Mouse (Mus musculus): ENCODE data around the gene Rrp1b. TPM values are rescaled to one million over a fixed set of nuclear protein-coding genes. Genes with fewer than 3 reads are reported as not detected.

Rrp1b gene
- total and polyA plus RNA-seq, 3 experiments = 78.6 to 84.1 TPM; not detected in 1

- Histone ChIP-seq H3K27ac (ENCODE audit: control insufficient read depth, low read depth, low read length) (peak overlapping the region; percentile 48), H3K36me3 (ENCODE audit: control insufficient read depth in 1 of 2, insufficient read depth in 2 of 2, low read length in 2 of 2) (peaks cover 11 to 34% of the 10 kb centered on the region in 2 experiments), H3K4me1 (ENCODE audit: control insufficient read depth in 1 of 2, insufficient read depth in 2 of 2, low read length in 2 of 2) (peaks cover 2 to 26% of the 10 kb centered on the region in 2 experiments; a peak in 3 of 4 replicates), H3K9ac (ENCODE audit: control insufficient read depth, low read depth, low read length, poor library complexity, severe bottlenecking) (peak overlapping the region; percentile 94), H3K4me3 (ENCODE audit: control insufficient read depth in 1 of 2, insufficient read depth in 1 of 2, low read depth in 2 of 2, low read length in 2 of 2) (peak overlapping the region; percentile 83 to 93), H3K27me3 (ENCODE audit: control insufficient read depth in 1 of 2, insufficient read depth in 2 of 2, low read length in 2 of 2) (no peaks in the 10 kb centered on the region; a peak in 1 of 4 replicates), H3K79me2 (ENCODE audit: control insufficient read depth, insufficient read depth, low read length, poor library complexity) (peaks cover 56% of the 10 kb centered on the region), H3K9me3 (replicated peaks; ENCODE audit: insufficient read depth, low read length) (no peaks in the 10 kb centered on the region)
- DNase-seq (ENCODE audit: low read depth, low spot score) = peak; percentile 55
- TF ChIP-seq POLR2A (IDR thresholded peaks at IDR 0.05; ENCODE audit: control insufficient read depth in 1 of 2, insufficient read depth in 1 of 2, low read depth in 1 of 2, low read length in 2 of 2, poor library complexity in 1 of 2) (peak in 1 of 2 experiments; percentile 17; a peak in 3 of 4 replicates), CHD1 (IDR thresholded peaks at IDR 0.05; ENCODE audit: low read depth, low read length) (no peak), RCOR1 (IDR thresholded peaks at IDR 0.05; ENCODE audit: low read depth, low read length) (no peak), CHD2 (IDR thresholded peaks at IDR 0.05; ENCODE audit: low read length) (no peak), ZNF384 (IDR thresholded peaks at IDR 0.05; ENCODE audit: low read depth, low read length) (no peak), MYC (IDR thresholded peaks at IDR 0.05; ENCODE audit: low read depth, low read length) (peak; percentile 88), SMC3 (IDR thresholded peaks at IDR 0.05; ENCODE audit: low read depth, low read length) (no peak), RAD21 (IDR thresholded peaks at IDR 0.05; ENCODE audit: low read depth, low read length) (no peak), KAT2A (conservative IDR thresholded peaks at IDR 0.05; ENCODE audit: low read depth, low read length) (no peak), EP300 (IDR thresholded peaks at IDR 0.05; ENCODE audit: low read depth in 1 of 2, low read length in 2 of 2) (no peak), MAFK (IDR thresholded peaks at IDR 0.05; ENCODE audit: borderline replicate concordance, low read depth, low read length) (no peak), MYB (IDR thresholded peaks at IDR 0.05; ENCODE audit: low read depth, low read length) (no peak), GATA1 (IDR thresholded peaks at IDR 0.05; ENCODE audit: low read depth, low read length) (no peak), MAX (IDR thresholded peaks at IDR 0.05; ENCODE audit: low read length) (peak; percentile 85), TBP (IDR thresholded peaks at IDR 0.05; ENCODE audit: low read depth, low read length) (no peak), MAZ (IDR thresholded peaks at IDR 0.05; ENCODE audit: low read depth, low read length) (no peak), ZKSCAN1 (IDR thresholded peaks at IDR 0.05; ENCODE audit: low read depth, low read length) (no peak), BHLHE40 (IDR thresholded peaks at IDR 0.05; ENCODE audit: borderline replicate concordance, low read depth, low read length) (no peak), GABPA (IDR thresholded peaks at IDR 0.05; ENCODE audit: low read depth, low read length) (no peak), MEF2A (IDR thresholded peaks at IDR 0.05; ENCODE audit: extremely low read depth, insufficient replicate concordance, low read depth, low read length, poor library complexity, severe bottlenecking) (no peak), HCFC1 (IDR thresholded peaks at IDR 0.05; ENCODE audit: low read depth, low read length) (no peak), ETS1 (IDR thresholded peaks at IDR 0.05; ENCODE audit: low read depth, low read length) (no peak; the same call in 1 of the 2 replicates), SIN3A (IDR thresholded peaks at IDR 0.05; ENCODE audit: low read length) (peak; percentile 34), CTCF (IDR thresholded peaks at IDR 0.05 in 2 of 3, conservative IDR thresholded peaks at IDR 0.05 in 1 of 3; ENCODE audit: control insufficient read depth in 1 of 3, insufficient read depth in 1 of 3, low read depth in 2 of 3, low read length in 3 of 3, poor library complexity in 1 of 3, severe bottlenecking in 1 of 3) (no peak), UBTF (IDR thresholded peaks at IDR 0.05; ENCODE audit: borderline replicate concordance, insufficient read depth, low read depth, low read length) (no peak), TCF12 (IDR thresholded peaks at IDR 0.05; ENCODE audit: low read depth, low read length) (no peak), POLR2AphosphoS2 (IDR thresholded peaks at IDR 0.05; ENCODE audit: low read length) (no peak), JUND (IDR thresholded peaks at IDR 0.05; ENCODE audit: low read depth, low read length) (no peak), USF1 (IDR thresholded peaks at IDR 0.05; ENCODE audit: low read depth, low read length) (no peak), POLR2AphosphoS5 (IDR thresholded peaks at IDR 0.05; ENCODE audit: borderline replicate concordance, low read depth, low read length) (no peak), USF2 (IDR thresholded peaks at IDR 0.05; ENCODE audit: borderline replicate concordance in 1 of 2, insufficient read depth in 1 of 2, low read depth in 1 of 2, low read length in 2 of 2) (no peak), ZMIZ1 (IDR thresholded peaks at IDR 0.05; ENCODE audit: low read depth, low read length) (no peak; the same call in 1 of the 2 replicates), E2F4 (IDR thresholded peaks at IDR 0.05; ENCODE audit: borderline replicate concordance, low read depth, low read length) (no peak), NRF1 (IDR thresholded peaks at IDR 0.05; ENCODE audit: insufficient read depth, low read depth, low read length, poor library complexity, severe bottlenecking) (no peak), MXI1 (IDR thresholded peaks at IDR 0.05; ENCODE audit: low read depth, low read length) (peak; percentile 88)
These were observed 874 bp downstream of the Rrp1b start for GRCm38 (mm10) chr17:32036509-32037438.
